Mouse (Mus musculus): ENCODE measurements around the gene Inava.

The Inava gene

GRCm38 (mm10) chr1:136233892-136234594 lies at the start of gene Inava:
Gene Inava (minus strand): TSS chr1:136234264.
- peak in 1 of 2 experiments; percentile 17 for DNase-seq

DNA sequence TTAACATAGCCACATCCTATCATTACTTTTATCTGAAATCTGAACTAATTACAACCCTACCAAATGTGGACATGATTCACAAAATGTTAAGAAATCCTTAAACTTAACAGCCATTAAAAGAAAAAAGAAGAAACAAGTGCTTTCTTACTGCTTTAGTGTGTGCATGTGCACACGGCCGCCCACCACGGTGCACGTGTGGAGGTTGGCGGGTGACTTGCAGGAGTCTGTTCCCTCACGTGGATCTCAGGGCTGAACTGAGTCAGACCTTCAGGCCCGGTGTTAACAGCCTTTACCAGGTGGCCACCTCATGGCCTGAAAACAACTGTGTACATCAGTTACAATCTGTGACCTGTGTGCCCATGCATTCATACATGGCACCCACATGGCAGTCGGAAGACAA lies 43.3 kb upstream of the Inava start:
- no peak for DNase-seq

DNA sequence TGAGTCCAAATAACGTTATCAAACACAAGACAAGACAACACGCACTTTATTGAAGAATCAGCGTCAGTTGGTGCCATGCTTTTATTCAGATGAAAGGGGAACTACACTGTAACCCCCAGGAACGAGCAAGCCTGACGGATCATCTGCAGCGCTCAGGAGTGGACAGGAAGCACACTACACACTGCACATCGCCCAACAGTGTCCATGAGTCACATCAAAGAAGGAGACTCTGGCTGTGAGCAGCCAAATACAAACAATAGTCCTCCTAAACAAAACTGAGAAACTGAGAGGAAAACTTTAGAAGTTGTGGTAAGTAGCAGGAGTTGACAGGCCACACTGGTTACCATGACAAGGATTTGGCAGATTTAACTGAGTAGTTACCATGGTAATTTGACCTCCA lies 34.2 kb upstream of the Inava start:
- no peak for DNase-seq

DNA sequence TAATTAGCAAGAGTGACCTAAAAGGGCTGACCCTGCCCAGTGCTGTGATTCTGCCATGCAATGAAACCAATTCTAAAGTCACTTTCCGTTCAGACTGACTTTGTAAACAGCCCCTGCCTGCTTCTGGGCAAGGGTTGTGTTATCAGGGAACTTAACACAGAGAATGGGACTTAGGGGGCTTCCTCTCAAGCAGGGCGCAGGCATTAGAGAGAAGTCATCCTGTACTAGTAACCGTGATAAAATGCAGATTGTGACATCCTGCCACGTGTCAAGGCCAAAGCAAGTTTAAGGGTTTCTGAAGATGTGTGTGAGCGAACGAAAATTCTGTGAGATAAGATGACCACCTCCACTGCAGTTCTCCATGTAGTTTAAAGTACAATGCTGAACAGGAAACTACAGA lies 32.1 kb upstream of the Inava start:
- no peak for DNase-seq

- no peak for DNase-seq
Measured at GRCm38 (mm10) chr1:136263355-136263754, 29.3 kb upstream of the Inava start.

DNA sequence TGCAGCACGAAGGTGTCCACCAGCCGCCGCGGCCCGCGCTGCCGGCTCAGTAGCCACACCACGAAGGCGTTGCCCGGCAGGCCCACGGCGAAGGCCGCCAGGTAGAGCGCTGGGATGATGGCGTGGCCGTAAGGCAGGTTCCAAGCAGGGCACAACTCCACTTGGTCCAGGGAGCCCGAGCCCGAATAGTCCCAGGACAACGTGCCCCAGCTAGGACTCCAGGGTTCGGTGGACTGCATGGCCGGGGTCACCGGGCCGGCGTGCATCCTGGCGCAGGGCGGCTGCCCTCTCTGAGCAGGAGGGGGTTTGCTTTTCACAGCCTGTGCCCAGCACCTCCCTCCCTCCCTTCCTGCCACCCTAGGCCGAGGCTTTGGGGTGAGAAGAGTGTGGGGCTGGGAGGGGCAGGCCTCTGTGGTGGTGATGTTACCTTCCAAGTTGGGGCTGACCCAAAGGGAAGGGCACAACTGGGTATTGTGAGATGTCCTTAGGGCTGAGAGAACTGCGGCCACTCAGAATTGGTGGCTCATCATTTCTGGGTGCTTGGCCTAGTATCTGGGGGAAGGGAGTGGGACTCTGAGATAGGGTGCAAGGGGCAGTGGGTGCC lies 26.7 kb upstream of the Inava start, which contains the start of gene Gpr25:
Gpr25 (minus strand) TSS at position 239 of the 604 bp plus-strand sequence.
- DNase-seq, result no peak

DNA sequence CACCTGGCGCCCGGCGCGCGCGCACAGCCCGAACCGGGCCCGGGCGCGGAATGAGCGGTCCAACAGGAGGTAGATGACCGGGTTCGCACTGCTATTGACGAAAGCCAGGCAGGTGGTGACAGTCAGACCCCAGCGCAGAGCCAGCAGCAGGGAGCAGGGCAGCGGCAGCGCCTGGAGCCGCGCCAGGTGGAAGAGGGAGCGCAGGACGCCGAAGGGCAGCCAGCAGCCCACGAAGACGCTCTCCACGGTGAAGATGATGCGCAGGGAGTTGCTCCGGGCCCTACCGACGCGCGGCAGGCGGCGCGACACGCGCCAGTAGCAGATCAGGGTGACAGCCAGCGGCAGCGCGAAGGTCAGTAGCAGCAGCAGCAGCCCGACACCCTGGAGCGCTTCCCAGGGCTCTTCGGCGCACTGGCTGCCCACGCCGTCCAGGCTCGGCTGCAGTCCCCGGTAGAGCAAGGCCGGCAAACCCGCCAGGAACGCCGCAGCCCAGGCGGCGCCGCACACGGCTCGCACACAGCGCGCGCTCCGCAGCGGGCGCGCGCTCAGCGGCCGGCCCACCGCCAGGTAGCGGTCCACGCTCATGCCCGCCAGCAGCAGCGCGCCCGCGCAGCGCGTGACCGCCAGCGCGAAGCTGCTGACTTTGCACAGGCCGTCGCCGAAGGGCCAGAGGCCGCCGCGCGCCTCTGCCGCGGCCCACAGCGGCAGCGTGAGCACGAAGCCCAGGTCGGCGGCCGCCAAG lies 26.0 kb upstream of the Inava start:
- peak; percentile 11 to 18 for DNase-seq

DNA sequence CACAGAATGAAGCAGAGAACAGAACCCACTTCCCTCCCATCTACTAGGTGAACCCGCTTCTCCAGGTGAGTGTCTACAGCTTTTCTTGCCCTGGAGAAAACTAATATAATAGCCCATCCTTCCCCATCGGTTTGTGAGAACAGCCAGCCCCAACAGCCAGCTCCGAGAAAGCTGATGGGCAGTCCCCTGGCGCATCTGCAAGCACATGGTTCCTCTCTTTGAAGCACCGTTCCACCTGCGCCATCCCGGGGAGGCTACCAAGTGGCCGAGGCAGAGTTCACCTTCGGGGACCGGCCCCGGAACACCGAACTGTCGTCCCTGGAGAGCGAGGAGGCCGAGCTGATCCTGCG lies 25.5 kb upstream of the Inava start:
- DNase-seq, result no peak

- DNase-seq, result no peak
Measured at GRCm38 (mm10) chr1:136258495-136258894, 24.4 kb upstream of the Inava start.

DNA sequence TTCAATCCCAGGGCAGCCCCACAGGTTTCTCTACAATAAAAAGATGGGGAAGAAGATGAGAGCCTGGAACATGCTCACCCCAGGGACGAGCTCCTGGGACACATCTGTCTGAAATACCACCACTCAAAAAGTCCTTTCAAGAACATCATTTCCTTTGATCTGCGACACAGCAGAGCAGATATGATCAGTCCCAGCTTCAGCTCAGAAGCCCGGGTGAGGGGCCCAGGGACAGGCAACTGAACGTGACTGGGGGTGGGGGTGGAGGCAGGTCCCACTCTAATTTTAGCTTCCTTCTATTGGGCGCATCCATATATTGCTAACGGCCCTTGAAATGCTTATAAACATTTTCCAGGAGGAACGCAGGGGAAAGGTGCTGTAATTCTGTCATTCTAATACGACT lies 21.6 kb upstream of the Inava start:
- DNase-seq, result no peak

DNA sequence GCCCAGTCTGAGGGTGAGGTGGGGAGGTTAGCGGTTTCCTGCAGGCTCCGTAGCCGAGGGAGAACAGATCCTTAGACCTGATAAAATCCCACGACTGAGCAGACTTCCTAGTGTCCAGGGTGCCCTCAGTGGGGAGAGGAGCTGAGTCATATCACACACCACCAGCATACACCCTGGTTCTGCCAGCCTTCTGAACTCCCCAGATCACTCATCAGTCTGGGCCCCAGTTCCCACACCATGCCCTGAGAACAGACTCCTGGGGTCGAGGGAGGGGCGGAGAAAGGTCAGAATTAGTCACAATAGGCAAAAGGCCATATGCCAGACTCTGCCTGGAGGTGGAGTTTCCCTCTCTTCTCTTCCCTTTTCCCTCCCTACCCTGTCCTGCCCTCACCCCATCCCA lies 21.1 kb upstream of the Inava start:
- no peak for DNase-seq

GRCm38 (mm10) chr1:136254503-136255065 lies 20.5 kb upstream of the Inava start:
- no peak for DNase-seq

DNA sequence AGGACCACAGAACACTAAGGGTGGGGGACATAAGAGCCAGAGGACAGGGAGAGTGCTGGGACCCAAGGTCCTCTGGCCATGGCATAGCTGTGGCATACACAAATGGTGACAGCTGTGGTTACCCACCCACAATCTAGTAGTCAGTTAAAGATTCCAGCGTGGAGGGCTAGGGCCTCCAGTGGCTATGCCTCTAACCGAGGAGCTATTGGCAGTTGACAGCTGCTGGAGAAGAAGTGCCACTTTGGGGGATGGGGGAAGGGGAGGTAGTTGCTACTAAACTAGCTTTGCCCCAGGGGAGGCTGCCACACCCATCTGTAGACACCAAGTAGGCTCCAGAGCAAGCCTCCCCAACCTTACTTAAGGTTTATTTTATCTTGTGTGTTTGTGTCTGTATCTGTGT lies 19.4 kb upstream of the Inava start:
- no peak for DNase-seq

DNA sequence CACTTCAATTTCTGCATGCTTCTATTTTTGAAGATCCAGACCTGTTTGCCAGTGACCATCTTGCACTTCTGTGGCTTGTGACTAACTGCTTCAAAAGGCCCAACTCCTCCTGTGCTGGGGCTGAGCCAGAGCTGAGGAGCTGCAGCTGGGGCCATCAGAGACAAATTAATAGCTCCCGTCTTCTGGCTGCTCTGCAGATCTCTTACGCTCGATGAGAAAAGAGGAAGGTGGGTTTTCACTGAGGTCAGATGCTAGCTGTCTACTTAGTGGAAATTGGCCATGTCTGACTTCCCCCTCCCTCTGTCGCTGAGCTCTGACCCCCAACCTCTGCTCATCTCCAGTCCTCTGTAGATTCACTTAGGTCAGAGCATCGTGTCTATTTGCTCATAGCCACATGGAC lies 15.6 kb upstream of the Inava start:
- DNase-seq, result no peak

DNA sequence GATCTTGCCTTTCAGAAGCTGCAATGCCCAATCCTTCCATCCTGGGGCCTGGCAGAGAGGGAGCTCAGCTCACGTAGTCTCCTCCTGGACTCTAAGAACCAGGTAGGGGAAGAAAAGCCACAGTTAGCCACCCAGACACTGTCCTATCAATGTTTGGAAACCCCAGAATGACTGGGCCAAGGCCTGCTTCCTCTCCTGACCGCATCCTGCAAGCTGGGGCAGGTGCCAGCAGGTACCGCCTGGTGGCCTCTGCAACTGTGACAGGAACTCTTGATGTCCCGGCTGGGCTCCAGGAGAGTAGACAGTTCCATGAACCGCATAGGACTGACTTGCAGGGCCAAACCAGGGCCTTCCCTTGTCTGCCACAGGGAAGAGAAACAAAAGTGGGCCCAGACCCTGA lies 13.3 kb upstream of the Inava start:
- DNase-seq, result no peak

DNA sequence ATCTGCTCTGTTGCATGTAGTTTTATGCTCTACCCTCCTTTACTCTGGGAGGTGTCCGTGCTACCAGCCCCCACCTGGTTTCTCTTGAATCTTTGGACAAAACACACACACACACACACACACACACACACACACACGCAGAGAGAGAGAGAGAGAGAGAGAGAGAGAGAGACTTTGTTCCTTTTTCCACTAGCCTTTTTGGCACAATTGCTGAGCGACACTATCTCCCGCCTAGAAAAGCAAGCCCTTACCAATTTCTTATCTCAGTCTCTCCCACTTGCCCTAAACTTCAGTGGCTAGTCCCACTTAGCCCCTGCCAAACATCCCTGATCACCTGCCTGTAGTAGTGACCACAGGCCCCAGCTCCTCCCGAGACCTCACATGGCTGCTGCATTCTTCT lies 10.4 kb upstream of the Inava start:
- no peak for DNase-seq

DNA sequence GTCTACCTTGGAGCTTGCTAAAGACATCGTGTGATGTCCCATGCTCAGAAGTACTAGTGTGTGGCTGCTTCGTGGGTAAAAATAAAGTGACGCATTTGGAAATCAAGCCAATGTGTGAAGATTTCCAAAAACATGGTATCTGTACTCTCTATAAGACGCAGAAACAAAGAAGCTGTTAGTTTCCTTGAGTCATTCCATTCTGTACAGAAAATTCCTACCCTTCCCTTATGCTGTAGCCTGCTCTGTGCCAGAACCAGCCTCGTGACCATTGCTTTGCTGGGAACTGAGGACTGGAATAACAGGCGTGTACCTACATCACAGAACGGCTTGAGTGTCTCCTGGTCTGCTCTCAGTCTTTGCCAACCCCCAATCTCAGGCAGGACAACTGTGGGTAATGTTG lies 7.7 kb upstream of the Inava start:
- DNase-seq, result no peak

DNA sequence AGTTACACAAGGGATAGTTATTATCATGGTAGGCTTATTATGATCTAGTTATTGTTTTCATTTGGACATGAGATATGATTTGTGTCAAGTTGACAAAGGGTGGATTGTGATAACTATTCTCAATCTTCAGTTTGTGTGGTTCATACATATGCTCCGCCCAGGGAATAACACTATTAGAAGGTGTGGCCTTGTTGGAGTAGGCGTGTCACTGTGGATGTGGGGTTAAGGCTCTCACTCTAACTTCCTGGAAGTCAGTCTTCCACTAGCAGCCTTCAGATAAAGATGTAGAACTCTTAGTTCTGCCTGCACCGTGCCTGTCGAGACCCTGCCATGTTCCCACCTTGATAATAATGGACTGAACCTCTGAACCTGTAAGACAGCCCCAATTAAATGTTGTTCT lies 4.4 kb upstream of the Inava start:
- no peak for DNase-seq

DNA sequence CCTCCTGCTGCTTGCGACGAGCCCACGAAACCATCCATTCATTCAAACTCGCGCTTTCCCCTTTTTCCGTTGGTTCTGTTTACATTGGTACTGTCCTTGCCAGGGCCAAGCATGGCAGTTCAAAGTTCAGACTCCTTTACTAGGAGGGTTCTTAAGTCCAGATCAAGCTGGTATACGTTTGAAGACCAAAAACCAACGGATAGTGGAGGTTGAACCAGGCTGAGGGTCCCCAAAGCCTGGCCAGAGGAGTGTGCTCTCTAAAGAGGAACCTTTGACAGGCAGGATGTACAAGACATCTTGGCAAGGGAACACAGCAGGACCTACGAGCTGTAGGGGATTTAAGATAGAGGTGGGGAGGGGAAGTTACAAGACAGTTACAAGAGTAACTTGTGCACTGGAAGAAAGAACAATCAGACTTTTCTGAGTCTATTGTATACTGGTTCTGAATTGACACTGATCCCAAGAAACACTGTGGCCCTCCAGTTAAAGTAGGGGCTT lies 580 bp upstream of the Inava start:
- no peak for DNase-seq

DNA sequence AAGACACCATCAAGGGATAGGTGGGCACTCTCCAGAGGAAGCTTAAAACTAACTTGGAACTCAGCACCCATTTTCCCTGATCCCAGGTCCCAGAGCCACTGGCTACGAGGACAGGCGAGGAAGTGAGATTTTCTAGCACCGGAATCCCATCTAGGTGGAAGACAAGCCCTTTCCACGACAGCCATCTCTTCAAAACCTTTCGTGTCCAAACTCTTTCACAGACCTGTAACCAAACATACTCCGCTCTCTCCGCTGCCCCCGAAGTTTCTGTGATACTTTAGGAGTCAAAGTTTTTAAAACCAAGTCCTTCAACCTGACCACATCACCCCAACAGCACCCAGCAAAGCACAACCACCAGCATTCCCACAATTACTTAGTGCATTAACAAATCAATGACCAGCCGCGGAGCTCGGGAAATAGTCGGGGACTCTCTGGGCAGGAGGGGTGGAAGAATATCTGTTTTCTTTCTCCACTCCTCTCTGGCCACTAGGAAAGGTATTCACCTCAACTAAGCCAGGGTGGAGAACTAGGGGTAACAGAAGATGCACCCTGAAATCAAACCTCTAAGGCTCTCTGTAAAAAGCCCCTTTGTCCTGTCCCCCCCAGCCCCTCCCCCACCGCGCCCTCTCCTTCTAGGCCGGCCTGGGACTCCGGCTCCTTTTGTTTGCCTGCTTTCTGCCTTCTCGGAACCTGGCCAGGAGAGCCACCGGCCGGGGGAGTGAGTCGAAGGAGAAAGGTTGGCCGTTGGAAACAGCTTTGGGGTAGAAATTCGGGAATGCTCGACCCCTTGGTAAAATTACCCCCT lies 876 bp downstream of the Inava start:
- DNase-seq, result no peak

- no peak for DNase-seq
Measured at GRCm38 (mm10) chr1:136232285-136232926, 1.7 kb downstream of the Inava start.

DNA sequence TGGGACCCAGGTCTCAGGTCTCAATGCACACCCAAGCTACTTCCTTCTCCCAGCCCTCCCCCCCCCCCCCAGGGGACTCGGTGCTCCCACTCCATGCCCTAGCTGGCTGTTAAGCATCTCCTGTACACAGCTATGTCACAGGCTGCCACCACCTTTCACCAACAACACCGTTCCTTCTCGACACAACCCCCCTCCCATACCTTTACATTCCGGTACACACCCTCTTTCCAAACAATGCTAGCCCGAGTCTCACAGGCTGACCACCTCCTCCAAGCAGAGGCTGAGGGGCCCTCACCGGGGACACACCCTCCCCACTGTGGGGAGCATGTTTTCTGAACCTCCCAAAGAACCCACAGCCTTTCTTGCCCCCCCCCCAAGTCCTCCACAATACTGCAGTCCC lies 2.5 kb downstream of the Inava start:
- DNase-seq, result peak in 1 of 2 experiments; percentile 28

Data from lung, adult 18-20 months (tissue).